Mouse (Mus musculus): ENCODE data around the gene AK157302. TPM values are rescaled to one million over a fixed set of nuclear protein-coding genes. Genes with fewer than 3 reads are reported as not detected.

Gene AK157302
- total RNA-seq, 4 experiments from 2014 or later = 17.4 to 24.2 (median 20.9) TPM

DNA sequence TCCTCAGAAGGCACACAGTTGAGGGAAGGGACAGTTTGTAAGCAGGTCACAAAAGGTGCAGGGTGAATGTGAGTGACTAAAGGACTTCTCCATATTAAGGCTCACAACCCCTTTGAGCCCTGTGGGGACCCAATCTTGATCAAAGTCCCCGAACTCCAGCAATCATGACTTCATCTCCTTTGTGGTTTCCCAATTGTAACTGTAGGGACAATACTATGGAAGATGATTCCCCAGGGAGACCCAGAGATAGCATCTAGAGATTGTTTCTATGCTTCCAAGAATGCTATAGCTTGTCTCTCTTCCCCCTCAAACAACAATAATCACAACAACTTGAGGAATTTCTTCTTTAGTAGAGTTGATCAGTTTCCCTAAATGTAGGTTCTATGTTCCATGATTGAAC lies 47.7 kb downstream of the AK157302 start, which contains the start of gene Olfr1366:
Gene Olfr1366 (minus strand): TSS at position 101 of the 400 bp plus-strand sequence.
- no peak for DNase-seq (ENCODE audit: low spot score in 2 of 2)

Small RNA genes within 50 kb of the gene (microRNA-seq; reads per million reads assigned to microRNA genes)
- 0 reads per million in 2 experiments for gene Mir1896

Other genes starting within 250 kb of the AK157302 start
- gene Gpx5, start 202.5 kb upstream of the AK157302 start, total RNA-seq (2022) = not detected
- not detected for gene Gpx6, start 183.1 kb upstream of the AK157302 start, total RNA-seq (2022)
- gene Olfr1367, start 148.3 kb upstream of the AK157302 start, total RNA-seq (2022) = not detected
- 10 to 100 TPM in 1 of 4 experiments, 1 to 10 TPM in 3; 8.1 to 10.1 (median 8.5) TPM for gene Zscan12, start 132.4 kb upstream of the AK157302 start, total RNA-seq (2022)
- gene Zkscan3, start 92.5 kb upstream of the AK157302 start, total RNA-seq (2022) = 10 to 100 TPM; 38.0 to 47.9 (median 44.9) TPM
- gene Pgbd1, start 54.2 kb upstream of the AK157302 start, total RNA-seq (2022) = 1 to 10 TPM; 1.4 to 2.5 (median 1.8) TPM
- 10 to 100 TPM; 50.7 to 68.4 (median 61.0) TPM for gene Zscan26, start 41.5 kb upstream of the AK157302 start, total RNA-seq (2022)
- gene Nkapl, start 26.7 kb upstream of the AK157302 start, total RNA-seq (2022) = 1 to 10 TPM; 1.3 to 1.6 (median 1.4) TPM
- 1 to 10 TPM; 6.0 to 6.7 (median 6.3) TPM for gene Zkscan4, start 16.3 kb upstream of the AK157302 start, total RNA-seq (2022)
- not detected for gene Gm10065, start 15.8 kb upstream of the AK157302 start, total RNA-seq (2022)
- 10 to 100 TPM; 47.7 to 68.8 (median 61.4) TPM for gene Gm11273, start 6.2 kb downstream of the AK157302 start, total RNA-seq (2022)
- gene Zkscan8, start 35.9 kb downstream of the AK157302 start, total RNA-seq (2022) = 10 to 100 TPM; 17.9 to 21.9 (median 19.8) TPM
- gene Olfr1366, start 47.6 kb downstream of the AK157302 start, total RNA-seq (2022) = not detected
- gene Olfr1535, start 64.7 kb downstream of the AK157302 start, total RNA-seq (2022) = not detected
- gene Olfr1364, start 86.5 kb downstream of the AK157302 start, total RNA-seq (2022) = not detected
- gene Olfr1362, start 118.8 kb downstream of the AK157302 start, total RNA-seq (2022) = not detected
- gene Olfr11, start 147.3 kb downstream of the AK157302 start, total RNA-seq (2022) = not detected
- gene Olfr1361, start 168.2 kb downstream of the AK157302 start, total RNA-seq (2022) = not detected
- gene Olfr1360, start 182.2 kb downstream of the AK157302 start, total RNA-seq (2022) = not detected
- not detected for gene Olfr1359, start 202.9 kb downstream of the AK157302 start, total RNA-seq (2022)
- 10 to 100 TPM; 10.8 to 28.3 (median 22.4) TPM for gene Hist1h2bl, start 220.9 kb downstream of the AK157302 start, total RNA-seq (2022)
- gene Hist1h2ai, start 221.2 kb downstream of the AK157302 start, total RNA-seq (2022) = 10 to 100 TPM in 2 of 4 experiments, 1 to 10 TPM in 2; 8.1 to 36.7 (median 16.0) TPM
- 10 to 100 TPM; 30.3 to 49.1 (median 42.8) TPM for gene Hist1h3h, start 222.4 kb downstream of the AK157302 start, total RNA-seq (2022)
- gene Hist1h2bm, start 226.8 kb downstream of the AK157302 start, total RNA-seq (2022) = 1 to 10 TPM; 2.8 to 4.8 (median 3.2) TPM
- 10 to 100 TPM; 11.6 to 17.1 (median 13.7) TPM for gene Hist1h4j, start 239.8 kb downstream of the AK157302 start, total RNA-seq (2022)

Measured in layer of hippocampus, adult 8-10 months (tissue).